Mouse (Mus musculus) heart, embryonic 12.5 days (tissue): ENCODE data around the gene Slc26a9. TPM values are rescaled to one million over a fixed set of nuclear protein-coding genes. Genes with fewer than 3 reads are reported as not detected.
"Not testable (repeated sequence)": the region's sequence is repeated elsewhere in the genome, so short reads cannot be mapped to it uniquely, and the experiment has no call there.

Experiments
- ATAC-seq: fragments of 200-750 bp; cut with Nextera tagmentation; 2 replicates; pipeline ENCODE4 v1.8.0; 2017; ENCODE audit warnings: moderate TSS enrichment, moderate library complexity; ENCODE audit not compliant: insufficient number of reproducible peaks, low FRiP score
- H3K27ac ChIP-seq: fragments of 300-500 bp; sonication (generic); 2 replicates; pipeline ENCODE4 v1.5.1; 2016; ENCODE audit warnings: mild to moderate bottlenecking, moderate library complexity; ENCODE audit not compliant: poor library complexity, severe bottlenecking
- H3K27me3 ChIP-seq: fragments of 300-500 bp; sonication (generic); replicated peaks from 2 replicates; pipeline ENCODE4 v1.6.1; 2016; ENCODE audit warnings: mild to moderate bottlenecking, moderate library complexity
- H3K36me3 ChIP-seq: fragments of 300-500 bp; sonication (generic); 2 replicates; pipeline ENCODE4 v1.6.1; 2016; ENCODE audit warnings: mild to moderate bottlenecking, moderate library complexity
- H3K4me1 ChIP-seq: fragments of 300-500 bp; sonication (generic); replicated peaks from 2 replicates; pipeline ENCODE4 v1.6.1; 2016; ENCODE audit warnings: mild to moderate bottlenecking
- H3K4me2 ChIP-seq: fragments of 300-500 bp; sonication (generic); 2 replicates; pipeline ENCODE4 v1.6.1; 2016; ENCODE audit warnings: mild to moderate bottlenecking, moderate library complexity
- H3K4me3 ChIP-seq: fragments of 300-500 bp; sonication (generic); 2 replicates; pipeline ENCODE4 v1.5.1; 2016; ENCODE audit warnings: mild to moderate bottlenecking
- H3K9ac ChIP-seq: fragments of 300-500 bp; sonication (generic); 2 replicates; pipeline ENCODE4 v1.6.1; 2016; ENCODE audit warnings: mild to moderate bottlenecking, moderate library complexity
- H3K9me3 ChIP-seq: fragments of 300-500 bp; sonication (generic); replicated peaks from 2 replicates; pipeline ENCODE4 v1.6.1; 2016; ENCODE audit warnings: mild to moderate bottlenecking, moderate library complexity
- WGBS: fragments of 180-500 bp; shearing (Covaris S2); methylation state at CpG from one replicate; pipeline ENCODE4 v1.1.7; 2016; 5-methylcytosine and 5-hydroxymethylcytosine counted together
- polyA plus RNA-seq: library from polyadenylated mRNA; unstranded; fragments of >200 nt; fragmentation: Nextera tagmentation; extraction: Ambion mirVana; gene quantifications from 2 replicates; pipeline ENCODE4 v1.2.1, GENCODE M21; 2016

Gene Slc26a9
- polyA plus RNA-seq, 1 experiment from 2014 or later, result 0.04 TPM

DNA sequence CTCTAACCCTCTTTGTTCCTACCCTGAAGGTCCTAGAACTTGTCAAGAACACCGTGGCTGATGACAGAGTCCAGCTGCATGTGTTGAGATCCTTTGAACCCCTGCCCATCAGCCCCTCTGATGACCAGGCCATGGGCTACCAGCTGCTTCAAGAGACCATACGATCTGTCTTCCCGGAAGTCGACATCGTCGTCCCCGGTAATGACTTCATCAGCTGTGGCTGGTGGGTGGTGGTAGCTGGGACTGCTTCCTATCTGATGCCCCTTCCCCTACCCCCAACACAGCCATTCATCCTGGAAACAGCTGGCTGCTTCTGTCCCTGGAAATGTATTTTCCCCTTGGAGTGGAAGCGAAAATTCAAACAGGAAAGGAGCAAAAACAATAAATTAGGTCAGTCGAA, 68.2 kb downstream of the Slc26a9 start:
- 47% methylated on average over 9 of the region's 9 CpGs for WGBS
- H3K4me3 ChIP-seq, result no peak overlapping the region
- H3K27me3 ChIP-seq, result peaks cover 9% of the 10 kb centered on the region; the same call in 1 of the 2 replicates
- H3K9ac ChIP-seq, result no peak overlapping the region
- H3K36me3 ChIP-seq, result no peaks in the 10 kb centered on the region
- H3K4me2 ChIP-seq, result no peak overlapping the region
- ATAC-seq, result no peak
- H3K9me3 ChIP-seq, result no peaks in the 10 kb centered on the region
- H3K4me1 ChIP-seq, result peaks cover 6% of the 10 kb centered on the region; the same call in 1 of the 2 replicates
- no peak overlapping the region for H3K27ac ChIP-seq

DNA sequence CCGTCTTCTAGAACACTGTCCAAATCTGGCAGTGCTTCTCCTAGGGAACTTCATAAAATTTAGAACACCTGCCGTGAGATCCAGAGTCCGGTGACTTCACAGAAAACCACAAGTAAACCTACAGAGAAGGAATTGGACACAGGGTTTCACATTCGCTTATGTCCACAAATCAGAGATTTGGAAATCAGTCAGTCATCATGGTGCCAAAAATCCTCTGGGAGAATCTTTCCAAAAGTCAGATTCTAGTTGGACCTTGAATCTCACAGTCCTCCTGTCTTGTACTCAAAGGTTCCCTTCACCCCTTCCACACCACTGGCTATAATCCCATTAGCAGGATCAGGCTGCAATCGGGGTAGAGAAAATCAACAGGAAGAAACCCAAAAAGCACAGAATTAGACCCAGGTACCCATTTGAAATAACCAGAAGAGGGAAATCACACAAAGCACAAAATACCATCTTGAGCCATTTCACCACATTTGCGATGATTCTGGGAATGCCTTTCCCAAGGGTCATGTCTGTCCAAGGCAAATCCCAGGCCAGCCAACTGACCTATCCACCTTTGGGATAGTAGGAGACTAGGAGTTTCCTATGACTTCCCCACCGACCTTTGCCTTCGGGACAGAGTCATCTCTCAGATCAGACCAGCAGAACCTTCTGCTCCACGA, 68.9 kb downstream of the Slc26a9 start:
- H3K4me2 ChIP-seq, result no peak overlapping the region
- H3K36me3 ChIP-seq, result no peaks in the 10 kb centered on the region
- WGBS, result 85% methylated on average over 9 of the region's 9 CpGs
- H3K9ac ChIP-seq, result no peak overlapping the region
- peaks cover 6% of the 10 kb centered on the region; the same call in 1 of the 2 replicates for H3K4me1 ChIP-seq
- no peak overlapping the region for H3K4me3 ChIP-seq
- peaks cover 12% of the 10 kb centered on the region for H3K27me3 ChIP-seq
- H3K9me3 ChIP-seq, result no peaks in the 10 kb centered on the region
- H3K27ac ChIP-seq, result no peak overlapping the region
- ATAC-seq, result no peak

DNA sequence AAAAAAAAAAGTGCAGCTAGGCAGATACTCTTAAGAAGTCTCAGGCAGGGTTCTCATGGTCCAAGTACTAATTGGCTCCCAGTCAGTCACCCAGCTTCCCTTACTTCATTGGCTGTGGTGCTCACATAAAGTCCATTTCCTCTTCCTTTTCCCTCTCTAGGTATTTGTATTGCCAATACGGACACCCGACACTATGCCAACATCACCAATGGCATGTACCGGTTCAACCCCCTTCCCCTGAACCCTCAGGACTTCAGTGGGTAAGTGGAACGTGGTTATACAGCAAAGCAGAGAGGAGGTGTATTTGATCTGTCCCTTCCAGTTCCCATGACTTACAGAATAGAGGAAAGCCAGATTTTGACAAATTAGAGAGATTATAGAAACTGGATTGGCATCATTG, 69.9 kb downstream of the Slc26a9 start:
- Histone ChIP-seq H3K9ac (no peak overlapping the region), H3K27me3 (peaks cover 12% of the 10 kb centered on the region), H3K4me1 (peaks cover 6% of the 10 kb centered on the region; the same call in 1 of the 2 replicates), H3K4me2 (no peak overlapping the region), H3K9me3 (0 out of 2 replicates have a peak, but pooled peaks cover under 1% of the 10 kb centered on the region), H3K27ac (no peak overlapping the region), H3K36me3 (no peaks in the 10 kb centered on the region), H3K4me3 (no peak overlapping the region)
- 86% methylated on average over 4 of the region's 4 CpGs for WGBS
- ATAC-seq, result no peak

DNA sequence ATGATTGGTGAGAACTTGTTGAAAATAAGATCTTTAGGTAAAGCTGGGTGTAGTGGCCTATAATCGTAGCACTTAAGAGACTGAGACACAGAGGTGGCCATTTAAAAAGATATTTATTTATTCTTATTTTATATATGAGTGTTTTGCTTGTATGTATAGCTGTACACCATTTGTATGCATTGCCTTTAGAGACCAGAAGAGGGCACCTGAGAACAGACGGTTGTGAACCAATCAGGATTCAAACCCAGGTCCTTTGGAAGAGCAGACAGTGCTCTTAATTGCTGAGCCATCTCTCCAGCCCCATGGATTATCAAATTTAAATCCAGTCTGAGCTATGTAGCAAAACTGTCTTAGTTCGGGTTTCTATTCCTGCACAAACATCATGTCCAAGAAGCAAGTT, 70.4 kb downstream of the Slc26a9 start:
- 78% methylated on average over 3 of the region's 3 CpGs for WGBS
- H3K4me2 ChIP-seq, result no peak overlapping the region
- H3K36me3 ChIP-seq, result no peaks in the 10 kb centered on the region
- no peak overlapping the region for H3K9ac ChIP-seq
- no peak overlapping the region for H3K4me3 ChIP-seq
- ATAC-seq, result no peak
- H3K27ac ChIP-seq, result no peak overlapping the region
- H3K4me1 ChIP-seq, result peaks cover 6% of the 10 kb centered on the region; the same call in 1 of the 2 replicates
- peaks cover 5% of the 10 kb centered on the region for H3K9me3 ChIP-seq
- peaks cover 12% of the 10 kb centered on the region for H3K27me3 ChIP-seq

DNA sequence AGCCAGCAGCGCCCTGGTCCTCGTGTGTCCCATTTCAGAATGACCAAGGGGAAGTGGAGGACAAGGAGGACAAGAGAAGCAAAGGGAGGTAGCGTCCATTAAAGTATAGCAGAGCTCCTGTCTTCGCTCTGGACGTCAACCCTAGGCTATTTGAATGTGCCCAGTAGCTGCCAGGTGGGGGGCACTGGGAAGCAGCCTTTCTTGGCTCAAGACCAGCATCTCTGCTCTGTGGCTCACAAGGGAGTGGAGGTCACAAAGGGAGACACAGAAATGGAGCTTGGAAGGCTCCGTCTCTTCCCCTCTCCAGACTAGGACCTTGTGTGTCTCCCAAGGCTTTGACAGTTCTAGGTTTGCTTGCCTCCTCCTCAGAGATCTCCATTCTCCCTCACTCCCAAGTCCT, 73.1 kb downstream of the Slc26a9 start:
- Histone ChIP-seq H3K4me2 (no peak overlapping the region), H3K27ac (no peak overlapping the region), H3K4me1 (0 out of 2 replicates have a peak, but pooled peaks cover 3% of the 10 kb centered on the region), H3K4me3 (no peak overlapping the region), H3K36me3 (no peaks in the 10 kb centered on the region), H3K9ac (no peak overlapping the region), H3K9me3 (peaks cover 7% of the 10 kb centered on the region), H3K27me3 (peaks cover 7% of the 10 kb centered on the region)
- no peak for ATAC-seq
- WGBS, result 80% methylated on average over 6 of the region's 6 CpGs

DNA sequence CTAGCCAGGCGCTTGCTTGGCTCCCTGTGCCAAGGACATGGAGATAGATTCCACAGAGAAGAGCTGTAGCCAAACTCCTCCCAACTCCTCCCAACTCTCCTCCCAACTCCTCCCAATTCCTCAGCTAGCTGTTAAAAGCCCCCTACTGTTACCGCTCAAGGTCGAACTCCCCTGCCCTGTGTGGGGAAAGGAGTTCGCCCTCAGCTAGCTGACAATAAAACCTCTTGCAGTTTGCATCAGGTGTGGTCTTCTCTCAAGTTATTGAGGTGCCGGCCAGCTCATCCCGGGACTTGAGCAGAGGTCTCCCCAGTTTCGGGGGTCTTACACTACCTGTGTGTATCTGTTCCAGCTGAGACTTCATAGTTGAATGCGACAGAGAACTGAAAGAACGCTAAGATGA, 76.5 kb downstream of the Slc26a9 start:
- not testable (repeated sequence) for H3K27me3 ChIP-seq, H3K36me3 ChIP-seq, H3K4me2 ChIP-seq, H3K9me3 ChIP-seq, H3K9ac ChIP-seq, H3K4me1 ChIP-seq, H3K4me3 ChIP-seq, ATAC-seq, H3K27ac ChIP-seq
- 66% methylated on average over 9 of the region's 9 CpGs for WGBS

DNA sequence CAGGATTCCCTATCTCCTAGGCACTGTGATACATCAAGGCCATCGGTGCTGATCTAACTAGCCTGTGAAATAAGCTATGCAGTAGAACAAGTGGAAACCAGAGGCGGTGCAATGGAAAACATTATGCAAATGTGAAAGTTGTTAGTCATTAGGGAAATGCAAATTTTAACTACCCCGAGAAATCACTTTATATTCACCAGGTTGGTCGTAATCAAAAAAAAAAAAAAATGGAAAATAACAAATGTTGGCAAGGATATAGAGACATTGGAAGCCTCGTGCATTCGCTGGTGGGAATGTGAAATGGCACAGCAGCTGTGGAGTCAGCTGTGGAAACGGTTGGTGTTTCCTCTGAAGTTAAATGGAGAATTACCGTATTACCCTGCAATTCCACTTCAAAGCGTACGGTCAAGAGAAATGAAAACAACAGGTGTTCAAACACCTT, 77.1 kb downstream of the Slc26a9 start:
- 80% methylated on average over 10 of the region's 10 CpGs for WGBS
- Histone ChIP-seq H3K4me1 (peaks cover 8% of the 10 kb centered on the region; the same call in 1 of the 2 replicates), H3K9me3 (peaks cover 7% of the 10 kb centered on the region), H3K27ac (no peak overlapping the region), H3K4me3 (no peak overlapping the region), H3K27me3 (peaks cover 7% of the 10 kb centered on the region), H3K36me3 (no peaks in the 10 kb centered on the region), H3K9ac (no peak overlapping the region), H3K4me2 (no peak overlapping the region)
- ATAC-seq, result no peak

Other genes starting within 250 kb of the Slc26a9 start
- gene Srgap2, start 216.7 kb upstream of the Slc26a9 start, polyA plus RNA-seq, result 18.6 and 24.3 TPM in 2 replicates
- gene Fam72a, start 216.1 kb upstream of the Slc26a9 start, polyA plus RNA-seq, result 3.2 and 3.4 TPM in 2 replicates
- gene Avpr1b, start 144.8 kb upstream of the Slc26a9 start, polyA plus RNA-seq, result not detected in 2 replicates
- gene Ctse, start 105.7 kb upstream of the Slc26a9 start, polyA plus RNA-seq, result 0.74 and 0.97 TPM in 2 replicates
- gene Rab7b, start 55.3 kb upstream of the Slc26a9 start, polyA plus RNA-seq, result 0.68 and 1.5 TPM in 2 replicates
- 1.3 and 1.7 TPM in 2 replicates for gene Pm20d1, start 53.4 kb downstream of the Slc26a9 start, polyA plus RNA-seq
- 7.8 and 10.2 TPM in 2 replicates for gene Slc41a1, start 83.5 kb downstream of the Slc26a9 start, polyA plus RNA-seq
- 12.4 and 13.2 TPM in 2 replicates for gene Rab29, start 123.2 kb downstream of the Slc26a9 start, polyA plus RNA-seq
- 72.9 and 79.3 TPM in 2 replicates for gene Nucks1, start 166.5 kb downstream of the Slc26a9 start, polyA plus RNA-seq
- gene Slc45a3, start 218.9 kb downstream of the Slc26a9 start, polyA plus RNA-seq, result 1.7 and 2.0 TPM in 2 replicates